Mouse (Mus musculus) midbrain, embryonic 11.5 days (tissue): ENCODE results near the gene Zfr2. TPM values are rescaled to one million over a fixed set of nuclear protein-coding genes. Genes with fewer than 3 reads are reported as not detected.

Source experiments
- ATAC-seq: fragments of 200-750 bp; cut with Nextera tagmentation; 2 replicates; pipeline ENCODE4 v1.8.0; 2017; ENCODE audit warnings: moderate TSS enrichment, moderate library complexity; ENCODE audit not compliant: low FRiP score
- DNase-seq: peaks from one replicate; pipeline ENCODE4 v3.0.0; 2015; ENCODE audit warnings: low spot score; ENCODE audit errors: missing footprints
- H3K27ac ChIP-seq: fragments of 300-500 bp; sonication (generic); 2 replicates; pipeline ENCODE4 v1.5.1; 2014; ENCODE audit warnings: low read depth, low read length
- H3K27me3 ChIP-seq: fragments of 300-500 bp; sonication (generic); 2 replicates; pipeline ENCODE4 v1.6.1; 2014; ENCODE audit warnings: mild to moderate bottlenecking, low read length, moderate library complexity, mixed read lengths; ENCODE audit not compliant: control insufficient read depth, insufficient read depth
- H3K36me3 ChIP-seq: fragments of 300-500 bp; sonication (generic); 2 replicates; pipeline ENCODE4 v1.6.1; 2014; ENCODE audit warnings: mild to moderate bottlenecking, low read length, moderate library complexity, mixed read lengths; ENCODE audit not compliant: control insufficient read depth, insufficient read depth
- H3K4me1 ChIP-seq: fragments of 300-500 bp; sonication (generic); 2 replicates; pipeline ENCODE4 v1.6.1; 2014; ENCODE audit warnings: low read length; ENCODE audit not compliant: control insufficient read depth, insufficient read depth
- H3K4me2 ChIP-seq: fragments of 300-500 bp; sonication (generic); 2 replicates; pipeline ENCODE4 v1.6.1; 2014; ENCODE audit warnings: mild to moderate bottlenecking, moderate library complexity
- H3K4me3 ChIP-seq: fragments of 300-500 bp; sonication (generic); 2 replicates; pipeline ENCODE4 v1.5.1; 2014; ENCODE audit warnings: low read depth, low read length
- H3K9ac ChIP-seq: fragments of 300-500 bp; sonication (generic); 2 replicates; pipeline ENCODE4 v1.6.1; 2014; ENCODE audit warnings: low read length
- H3K9me3 ChIP-seq: fragments of 300-500 bp; sonication (generic); 2 replicates; pipeline ENCODE4 v1.6.1; 2016; ENCODE audit warnings: low read length; ENCODE audit not compliant: control insufficient read depth
- WGBS: fragments of 180-500 bp; shearing (Covaris S2); extraction: QIAGEN DNeasy Blood & Tissue Kit; methylation state at CpG from one replicate; pipeline ENCODE4 v1.1.7; 2014; 5-methylcytosine and 5-hydroxymethylcytosine counted together
- polyA plus RNA-seq: library from polyadenylated mRNA; unstranded; fragments of >200 nt; fragmentation: Nextera tagmentation; extraction: Ambion mirVana; gene quantifications from 2 replicates; pipeline ENCODE4 v1.2.1, GENCODE M21; 2014

The Zfr2 gene
- polyA plus RNA-seq, 1 experiment from 2014 or later = 3.8 TPM

- Histone ChIP-seq H3K36me3 (peaks cover 12% of the 10 kb centered on the region), H3K4me3 (peak within 1 kb of the TSS; percentile 67), H3K4me2 (peak within 1 kb of the TSS; percentile 73), H3K4me1 (peaks cover 17% of the 10 kb centered on the region), H3K27ac (peak within 1 kb of the TSS; percentile 54), H3K27me3 (no peaks in the 10 kb centered on the region), H3K9ac (peak within 1 kb of the TSS; percentile 88), H3K9me3 (no peaks in the 10 kb centered on the region)
- ATAC-seq (peak; percentile 93), DNase-seq (peak; percentile 99)
- 1% methylated on average over 48 of the region's 48 CpGs for WGBS
Observed at GRCm38 (mm10) chr10:81266211-81267105, 33.5 kb downstream of the Zfr2 start, which contains the start of the genes Mrpl54 and Apba3. Gene Mrpl54 (minus strand): TSS chr10:81266934. Gene Apba3 (plus strand): TSS chr10:81266960.

- Histone ChIP-seq H3K4me2 (peak overlapping the region; percentile 67), H3K27ac (no peak overlapping the region)
- WGBS = 3% methylated on average over 23 of the region's 23 CpGs
Observed at GRCm38 (mm10) chr10:81268056-81268455, 35.1 kb downstream of the Zfr2 start.

GRCm38 (mm10) chr10:81268643-81269412 is 35.9 kb downstream of the Zfr2 start:
- H3K27me3 ChIP-seq = no peaks in the 10 kb centered on the region
- 84% methylated on average over 16 of the region's 16 CpGs for WGBS
- no peak overlapping the region for H3K27ac ChIP-seq
- peaks cover 17% of the 10 kb centered on the region for H3K36me3 ChIP-seq
- peak overlapping the region; percentile 62 for H3K4me3 ChIP-seq
- peak overlapping the region; percentile 83 for H3K9ac ChIP-seq
- H3K4me2 ChIP-seq = peak overlapping the region; percentile 67
- H3K4me1 ChIP-seq = peaks cover 17% of the 10 kb centered on the region
- H3K9me3 ChIP-seq = no peaks in the 10 kb centered on the region
- ATAC-seq (no peak), DNase-seq (no peak)

More at GRCm38 (mm10) chr10:81268056-81268455, 35.1 kb downstream of the Zfr2 start:
- Histone ChIP-seq H3K9me3 (no peaks in the 10 kb centered on the region), H3K27me3 (no peaks in the 10 kb centered on the region), H3K9ac (peak overlapping the region; percentile 83), H3K4me3 (peak overlapping the region; percentile 62), H3K4me1 (peaks cover 17% of the 10 kb centered on the region), H3K36me3 (peaks cover 12% of the 10 kb centered on the region)
- DNase-seq (peak; percentile 97), ATAC-seq (peak; percentile 38)

GRCm38 (mm10) chr10:81272356-81272755 is 39.4 kb downstream of the Zfr2 start:
- H3K4me3 ChIP-seq = no peak overlapping the region
- H3K36me3 ChIP-seq = peaks cover 8% of the 10 kb centered on the region
- WGBS = 94% methylated on average over 21 of the region's 21 CpGs
- H3K9ac ChIP-seq = no peak overlapping the region
- ATAC-seq (no peak), DNase-seq (no peak)
- no peak overlapping the region for H3K27ac ChIP-seq
- no peaks in the 10 kb centered on the region for H3K27me3 ChIP-seq
- H3K4me1 ChIP-seq = peaks cover 9% of the 10 kb centered on the region
- H3K9me3 ChIP-seq = no peaks in the 10 kb centered on the region
- no peak overlapping the region for H3K4me2 ChIP-seq

- DNase-seq (no peak), ATAC-seq (no peak)
- no peaks in the 10 kb centered on the region for H3K27me3 ChIP-seq
- H3K9me3 ChIP-seq = no peaks in the 10 kb centered on the region
- H3K4me2 ChIP-seq = no peak overlapping the region
- no peak overlapping the region for H3K27ac ChIP-seq
- H3K9ac ChIP-seq = no peak overlapping the region
- WGBS = 96% methylated on average over 19 of the region's 19 CpGs
- no peak overlapping the region for H3K4me3 ChIP-seq
- peaks cover 8% of the 10 kb centered on the region for H3K36me3 ChIP-seq
- H3K4me1 ChIP-seq = peaks cover 4% of the 10 kb centered on the region
Observed at GRCm38 (mm10) chr10:81273842-81274241, 40.9 kb downstream of the Zfr2 start.

- no peaks in the 10 kb centered on the region for H3K27me3 ChIP-seq
- ATAC-seq (no peak), DNase-seq (no peak)
- H3K9ac ChIP-seq = no peak overlapping the region
- H3K36me3 ChIP-seq = peaks cover 4% of the 10 kb centered on the region
- no peak overlapping the region for H3K27ac ChIP-seq
- no peak overlapping the region for H3K4me2 ChIP-seq
- H3K4me1 ChIP-seq = no peaks in the 10 kb centered on the region
- H3K9me3 ChIP-seq = no peaks in the 10 kb centered on the region
- H3K4me3 ChIP-seq = no peak overlapping the region
- 78% methylated on average over 22 of the region's 22 CpGs for WGBS
Observed at GRCm38 (mm10) chr10:81277676-81278075, 44.7 kb downstream of the Zfr2 start.

- Histone ChIP-seq H3K4me1 (no peaks in the 10 kb centered on the region), H3K9me3 (no peaks in the 10 kb centered on the region), H3K9ac (no peak overlapping the region), H3K4me2 (no peak overlapping the region), H3K36me3 (no peaks in the 10 kb centered on the region), H3K27ac (no peak overlapping the region), H3K4me3 (no peak overlapping the region), H3K27me3 (peaks cover 13% of the 10 kb centered on the region)
- DNase-seq (no peak), ATAC-seq (no peak)
- WGBS = 48% methylated on average over 10 of the region's 10 CpGs
Observed at GRCm38 (mm10) chr10:81279496-81279895, 46.5 kb downstream of the Zfr2 start.

GRCm38 (mm10) chr10:81284189-81284588 is 51.2 kb downstream of the Zfr2 start:
- H3K36me3 ChIP-seq = no peaks in the 10 kb centered on the region
- no peak overlapping the region for H3K4me3 ChIP-seq
- 60% methylated on average over 6 of the region's 6 CpGs for WGBS
- no peak for DNase-seq
- no peak overlapping the region for H3K9ac ChIP-seq
- no peaks in the 10 kb centered on the region for H3K9me3 ChIP-seq
- ATAC-seq = no peak
- H3K27me3 ChIP-seq = peaks cover 20% of the 10 kb centered on the region
- no peak overlapping the region for H3K4me2 ChIP-seq
- H3K27ac ChIP-seq = no peak overlapping the region
- peaks cover 5% of the 10 kb centered on the region for H3K4me1 ChIP-seq

GRCm38 (mm10) chr10:81284719-81285118 is 51.8 kb downstream of the Zfr2 start:
- DNase-seq (no peak), ATAC-seq (no peak)
- Histone ChIP-seq H3K27me3 (peaks cover 24% of the 10 kb centered on the region), H3K27ac (no peak overlapping the region), H3K4me2 (peak overlapping the region; percentile 69), H3K4me1 (peaks cover 5% of the 10 kb centered on the region), H3K4me3 (no peak overlapping the region; the same call in 1 of the 2 replicates), H3K9ac (no peak overlapping the region), H3K9me3 (no peaks in the 10 kb centered on the region), H3K36me3 (no peaks in the 10 kb centered on the region)
- WGBS = 15% methylated on average over 17 of the region's 17 CpGs
